Mouse (Mus musculus): ENCODE data around the gene Tardbp.

- TF ChIP-seq CTCF (IDR thresholded peaks at IDR 0.05; ENCODE audit: borderline replicate concordance, insufficient read depth, low read length): no peak
- TF ChIP-seq POLR2A (IDR thresholded peaks at IDR 0.05; ENCODE audit: low read depth, low read length): no peak
These were observed 14.3 kb downstream of the Tardbp start for GRCm38 (mm10) chr4:148612557-148612956.
